ENCODE assay signal across 20 mouse cellular contexts in the genomic region with DNA sequence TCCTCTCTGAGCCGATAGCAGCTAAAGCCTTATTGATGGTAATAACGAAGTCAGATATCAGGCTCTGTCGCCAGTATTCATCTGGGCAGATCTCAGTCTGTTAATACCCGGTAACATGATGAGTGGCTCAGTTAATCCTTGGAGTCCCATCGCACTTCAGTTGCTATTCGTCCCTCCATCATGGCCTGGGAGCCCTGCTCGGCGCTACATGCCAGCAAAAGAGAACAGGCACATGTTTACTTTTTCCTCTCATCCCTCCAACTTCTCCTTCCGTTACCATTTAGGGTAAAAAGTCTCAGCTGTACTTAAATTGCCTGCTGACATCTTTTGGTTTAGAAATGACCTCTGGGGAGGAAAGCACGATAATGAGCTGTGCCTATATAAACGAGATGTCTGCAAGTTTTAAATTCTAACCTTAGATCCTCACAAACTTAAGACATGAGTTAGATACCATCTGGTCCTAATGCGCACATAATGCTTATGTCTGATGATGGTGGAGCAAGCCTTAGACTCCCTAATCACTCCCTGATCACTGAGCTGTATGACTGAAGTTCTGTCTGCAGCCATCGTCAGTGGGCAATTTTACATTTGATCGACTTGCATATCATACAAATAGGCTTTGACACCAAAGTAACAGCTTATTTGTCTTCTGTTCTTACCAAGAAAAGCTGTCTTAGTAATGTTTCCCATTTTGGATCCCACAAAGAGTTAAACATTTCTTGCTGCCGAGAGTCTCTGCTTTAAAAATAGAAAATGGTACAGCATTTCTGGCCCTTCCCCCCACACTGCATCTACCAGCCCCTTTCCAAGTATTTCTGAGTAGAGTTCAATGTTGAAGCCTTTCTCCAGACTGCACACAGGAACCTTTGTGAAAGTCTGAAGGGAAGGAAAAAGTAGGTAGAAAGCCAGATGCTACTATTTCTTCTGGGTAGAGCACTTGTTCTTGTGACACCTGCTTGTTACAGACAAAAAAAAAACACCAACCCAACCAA. TPM values are rescaled to one million over a fixed set of nuclear protein-coding genes. Genes with fewer than 3 reads are reported as not detected.
DNase-seq lines count a peak whose midpoint lies in the region; ATAC-seq and TF ChIP-seq lines count a peak whose summit lies in the region.
"Had no signal": no experiment of that assay in that cellular context is flagged by ENCODE, and none has a peak within 500 bp of the region (broad histone marks: within the 10 kb centered on the region; RNA-seq: fewer than 3 reads in every experiment).

No protein-coding gene starts in this region.

- TF ChIP-seq CTCF in gastrocnemius, adult 2 months (IDR thresholded peaks at IDR 0.05), result no peak
- TF ChIP-seq CTCF in stomach, postnatal 0 days (IDR thresholded peaks at IDR 0.05; ENCODE audit: low read depth), result no peak
- TF ChIP-seq CTCF in heart, postnatal 0 days (IDR thresholded peaks at IDR 0.05; ENCODE audit: low read depth), result no peak

- peak overlapping the region; percentile 68 for H3K4me3 ChIP-seq in gastrocnemius, adult 2 months
- H3K4me3 ChIP-seq in stomach, embryonic 14.5 days (ENCODE audit: low read depth, low read length), result no peak overlapping the region
- no peak overlapping the region for H3K4me3 ChIP-seq in stomach, postnatal 0 days (ENCODE audit: low read depth, low read length)
- H3K4me3 ChIP-seq in heart, postnatal 0 days (ENCODE audit: low read depth, low read length), result peak overlapping the region; percentile 28
- H3K4me3 ChIP-seq: erythroblast, embryonic 14.5 days had no signal

- H3K4me1 ChIP-seq in stomach, embryonic 14.5 days (ENCODE audit: control insufficient read depth, insufficient read depth, low read length), result no peaks in the 10 kb centered on the region
- H3K4me1 ChIP-seq in stomach, postnatal 0 days (replicated peaks; ENCODE audit: control insufficient read depth, insufficient read depth), result no peaks in the 10 kb centered on the region
- H3K4me1 ChIP-seq in heart, postnatal 0 days (ENCODE audit: control insufficient read depth, insufficient read depth), result peaks cover 15% of the 10 kb centered on the region

- intact Hi-C loops in gastrocnemius, adult 2 months (cut with DNase I), result no loop called here

- peak overlapping the region; percentile 15; the same call in 1 of the 2 replicates for H3K4me2 ChIP-seq in stomach, embryonic 14.5 days (replicated peaks; ENCODE audit: low read depth, low read length)
- H3K4me2 ChIP-seq in stomach, postnatal 0 days (replicated peaks; ENCODE audit: low read depth), result no peak overlapping the region
- H3K4me2 ChIP-seq in heart, postnatal 0 days (ENCODE audit: low read depth, low read length), result peak overlapping the region; percentile 51
- H3K4me2 ChIP-seq: midbrain, embryonic 11.5 days had no signal

- TF ChIP-seq EP300 in stomach, postnatal 0 days (optimal IDR thresholded peaks at IDR 0.05), result no peak
- no peak for TF ChIP-seq EP300 in heart, postnatal 0 days (IDR thresholded peaks at IDR 0.05; ENCODE audit: low read depth)

- peak; percentile 51 for DNase-seq in gastrocnemius, adult 2 months
- DNase-seq in gastrocnemius, postnatal 4 days (ENCODE audit: low spot score in 2 of 2), result no peak
- no peak for DNase-seq in stomach, postnatal 0 days (ENCODE audit: low spot score)
- DNase-seq in heart, postnatal 0 days (ENCODE audit: low spot score), result peak; percentile 76
- DNase-seq in neural tube, embryonic 10.5 days (ENCODE audit: extremely low spot score, low spot score), result no peak
- no peak for DNase-seq in urinary bladder, postnatal 14 days (ENCODE audit: low spot score)
- DNase-seq: adrenal gland, adult 2 months; cerebellum, adult 2 months; layer of hippocampus, postnatal 36 days; lung, postnatal 4 days had no signal

- no peak overlapping the region for H3K9ac ChIP-seq in stomach, embryonic 14.5 days (replicated peaks; ENCODE audit: low read depth, low read length)
- H3K9ac ChIP-seq in stomach, postnatal 0 days (ENCODE audit: low read length), result no peak overlapping the region
- H3K9ac ChIP-seq in heart, postnatal 0 days (replicated peaks; ENCODE audit: low read depth, low read length), result peak overlapping the region; percentile 46; the same call in 1 of the 2 replicates

- no peak; the same call in 1 of the 2 replicates for ATAC-seq in stomach, embryonic 14.5 days (ENCODE audit: insufficient number of reproducible peaks, insufficient read depth, low FRiP score, low read depth)
- ATAC-seq in stomach, postnatal 0 days (ENCODE audit: low FRiP score, low TSS enrichment), result no peak
- ATAC-seq in heart, postnatal 0 days (ENCODE audit: insufficient read depth, low read depth), result peak; percentile 84
- ATAC-seq: forebrain, embryonic 16.5 days had no signal

- H3K9me3 ChIP-seq in stomach, embryonic 14.5 days (ENCODE audit: control insufficient read depth, low read depth, low read length), result no peaks in the 10 kb centered on the region
- no peaks in the 10 kb centered on the region for H3K9me3 ChIP-seq in stomach, postnatal 0 days (ENCODE audit: control insufficient read depth, low read length)
- no peaks in the 10 kb centered on the region for H3K9me3 ChIP-seq in heart, postnatal 0 days (replicated peaks; ENCODE audit: control insufficient read depth, low read length)
- H3K9me3 ChIP-seq: G1E had no signal

- H3K36me3 ChIP-seq in stomach, embryonic 14.5 days (ENCODE audit: control insufficient read depth, insufficient read depth, low read length), result no peaks in the 10 kb centered on the region
- H3K36me3 ChIP-seq in stomach, postnatal 0 days (ENCODE audit: control insufficient read depth, insufficient read depth, low read length), result no peaks in the 10 kb centered on the region
- no peaks in the 10 kb centered on the region for H3K36me3 ChIP-seq in heart, postnatal 0 days (replicated peaks; ENCODE audit: control insufficient read depth, insufficient read depth, low read length)
- H3K36me3 ChIP-seq: G1E had no signal

- H3K27ac ChIP-seq in gastrocnemius, adult 2 months, result peak overlapping the region; percentile 92
- H3K27ac ChIP-seq in stomach, embryonic 14.5 days (ENCODE audit: low read length), result no peak overlapping the region
- no peak overlapping the region for H3K27ac ChIP-seq in stomach, postnatal 0 days (replicated peaks)
- H3K27ac ChIP-seq in heart, postnatal 0 days (ENCODE audit: low read depth), result peak overlapping the region; percentile 90

- H3K27me3 ChIP-seq in stomach, embryonic 14.5 days (ENCODE audit: control insufficient read depth, insufficient read depth, low read length), result no peaks in the 10 kb centered on the region
- H3K27me3 ChIP-seq in stomach, postnatal 0 days (ENCODE audit: control insufficient read depth, insufficient read depth, low read length), result no peaks in the 10 kb centered on the region
- H3K27me3 ChIP-seq in heart, postnatal 0 days (ENCODE audit: control insufficient read depth, insufficient read depth, low read length), result no peaks in the 10 kb centered on the region

- WGBS in stomach, embryonic 14.5 days, result 34% methylated on average over 15 of the region's 15 CpGs
- 43% methylated on average over 15 of the region's 15 CpGs for WGBS in stomach, postnatal 0 days
- 58% methylated on average over 15 of the region's 15 CpGs for WGBS in heart, postnatal 0 days

RNA-seq across cellular contexts. Expression of a gene that starts 29.7 kb away (rescaled TPM):
- not detected for total RNA-seq in gastrocnemius, adult 2 months (2021)
- total RNA-seq in gastrocnemius, postnatal 4 days (2021), result not detected
- polyA plus RNA-seq in stomach, embryonic 14.5 days (2014; fragmentation: Nextera tagmentation; extraction: Ambion mirVana), result not detected in 2 replicates
- not detected in 2 replicates for polyA plus RNA-seq in stomach, postnatal 0 days (2015; fragmentation: Nextera tagmentation; extraction: Ambion mirVana)
- total RNA-seq in heart, postnatal 0 days (2014; rRNA removed; ENCODE audit: low replicate concordance), result not detected in 2 replicates
- not detected in 2 replicates for polyA plus RNA-seq in heart, postnatal 0 days (2015; fragmentation: Nextera tagmentation; extraction: Ambion mirVana)
- total RNA-seq: G1E; heart, postnatal 14 days; liver, adult 2 months had no signal
- polyA plus RNA-seq: adrenal gland, adult 2 months; cerebellum, adult 2 months; erythroblast, embryonic 14.5 days; G1E; kidney, embryonic 14.5 days; large intestine, adult 2 months; liver, adult 2 months; midbrain, embryonic 11.5 days; urinary bladder, adult 2 months had no signal

RNA-seq across cellular contexts. Expression of a gene that starts 41.1 kb away (rescaled TPM):
- total RNA-seq in gastrocnemius, adult 2 months (2021), result 10 to 100 TPM; 26.6 to 27.7 TPM
- total RNA-seq in gastrocnemius, postnatal 4 days (2021), result 10 to 100 TPM; 34.8 to 37.6 TPM
- 74.0 and 86.9 TPM in 2 replicates for polyA plus RNA-seq in stomach, embryonic 14.5 days (2014; fragmentation: Nextera tagmentation; extraction: Ambion mirVana)
- 59.6 and 61.4 TPM in 2 replicates for polyA plus RNA-seq in stomach, postnatal 0 days (2015; fragmentation: Nextera tagmentation; extraction: Ambion mirVana)
- total RNA-seq in heart, postnatal 0 days (2014; rRNA removed; ENCODE audit: low replicate concordance), result 24.8 and 36.7 TPM in 2 replicates
- 32.7 and 36.2 TPM in 2 replicates for polyA plus RNA-seq in heart, postnatal 0 days (2015; fragmentation: Nextera tagmentation; extraction: Ambion mirVana)

RNA-seq across cellular contexts. Expression of a gene that starts 41.5 kb away (rescaled TPM):
- 100 to 1,000 TPM; 148 to 292 TPM for total RNA-seq in gastrocnemius, adult 2 months (2021)
- total RNA-seq in gastrocnemius, postnatal 4 days (2021), result 10 to 100 TPM; 83.7 to 90.5 TPM
- polyA plus RNA-seq in stomach, embryonic 14.5 days (2014; fragmentation: Nextera tagmentation; extraction: Ambion mirVana), result 7.1 and 7.9 TPM in 2 replicates
- polyA plus RNA-seq in stomach, postnatal 0 days (2015; fragmentation: Nextera tagmentation; extraction: Ambion mirVana), result 3.8 and 4.2 TPM in 2 replicates
- total RNA-seq in heart, postnatal 0 days (2014; rRNA removed; ENCODE audit: low replicate concordance), result 1.9 and 2.2 TPM in 2 replicates
- 6.6 and 8.6 TPM in 2 replicates for polyA plus RNA-seq in heart, postnatal 0 days (2015; fragmentation: Nextera tagmentation; extraction: Ambion mirVana)
- total RNA-seq: adrenal gland, adult 2 months had no signal
- polyA plus RNA-seq: erythroblast, embryonic 14.5 days; G1E had no signal

Comparison
In these comparisons a context has a peak if more than half of its experiments do, and no peak if none do; other contexts are left out.
1. DNase-seq: peak in gastrocnemius, adult 2 months (single experiment) and heart, postnatal 0 days (single experiment); none in gastrocnemius, postnatal 4 days (0 of 2), stomach, postnatal 0 days (single experiment), neural tube, embryonic 10.5 days (single experiment) and urinary bladder, postnatal 14 days (single experiment).
2. H3K27ac ChIP-seq: peak in gastrocnemius, adult 2 months (single experiment) and heart, postnatal 0 days (single experiment); none in stomach, embryonic 14.5 days (single experiment) and stomach, postnatal 0 days (single experiment).
3. H3K4me3 ChIP-seq: peak in gastrocnemius, adult 2 months (single experiment) and heart, postnatal 0 days (single experiment); none in stomach, embryonic 14.5 days (single experiment) and stomach, postnatal 0 days (single experiment).
4. RNA of a gene that starts 41.5 kb away (total RNA-seq): 148 to 292 TPM in gastrocnemius, adult 2 months and 83.7 to 90.5 TPM in gastrocnemius, postnatal 4 days; 1.9 to 2.2 TPM in heart, postnatal 0 days; every median in the first group is over 10 times any median in the second.